Mouse (Mus musculus): ENCODE results near the gene Gpn1. TPM values are rescaled to one million over a fixed set of nuclear protein-coding genes. Genes with fewer than 3 reads are reported as not detected.

Gpn1 gene
- 8.5 and 9.5 TPM in 2 replicates for total RNA-seq (2014; rRNA removed)
- 13.2 and 19.0 TPM in 2 replicates for polyA plus RNA-seq (2012; rRNA removed)

DNA sequence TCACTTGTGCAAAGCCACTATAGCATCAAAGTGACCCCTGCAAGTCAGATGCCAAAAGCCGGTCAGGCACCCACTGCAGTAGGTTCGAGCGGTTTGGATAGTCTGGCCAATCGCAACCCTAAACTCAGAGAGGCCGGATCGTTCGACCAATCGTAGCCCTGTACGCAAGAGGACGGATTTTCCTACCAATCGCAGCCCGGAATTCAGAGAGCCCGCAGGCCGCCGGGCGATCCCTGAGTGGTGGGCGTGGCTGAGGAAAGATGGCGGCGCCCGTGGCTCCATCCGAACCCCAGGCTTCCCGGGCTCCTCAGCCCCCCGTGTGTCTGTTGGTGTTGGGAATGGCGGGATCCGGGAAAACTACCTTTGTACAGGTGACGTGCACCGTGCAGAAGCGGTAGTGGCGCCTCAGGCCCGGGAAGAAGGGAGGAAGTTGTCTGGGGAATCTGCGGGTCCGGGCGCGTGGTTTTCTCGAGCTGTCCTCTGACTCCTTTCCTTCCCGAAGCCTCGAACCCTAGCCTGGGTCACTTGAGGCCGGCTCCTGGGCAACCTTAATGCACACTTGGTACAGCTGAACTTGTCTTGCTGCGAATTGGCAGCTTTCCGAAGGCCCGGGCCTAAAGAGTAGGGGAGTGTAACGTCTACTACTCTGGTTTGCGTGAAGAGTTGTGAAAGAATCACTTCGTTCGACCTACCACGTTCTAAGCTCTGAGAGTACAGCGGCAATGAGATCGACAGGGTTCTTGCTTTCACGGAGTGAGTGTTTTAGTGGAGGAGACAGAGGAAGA is at the start of gene Gpn1:
Gene Gpn1, plus strand, starts transcription at position 229 of the 785 bp plus-strand sequence.
- DNase-seq (ENCODE audit: extremely low read depth, low read depth, low spot score) = peak; percentile 81
- Histone ChIP-seq H3K4me3 (ENCODE audit: insufficient read depth, low read depth, low read length) (peak within 1 kb of the TSS; percentile 72), H3K36me3 (ENCODE audit: control insufficient read depth, insufficient read depth, low read length) (peaks cover 11% of the 10 kb centered on the region; the same call in 1 of the 2 replicates), H3K27ac (replicated peaks; ENCODE audit: insufficient read depth, low read depth, low read length) (no peak within 1 kb of the TSS), H3K9ac (ENCODE audit: low read depth, low read length) (peak within 1 kb of the TSS; percentile 39), H3K27me3 (ENCODE audit: control insufficient read depth, insufficient read depth, low read length) (no peaks in the 10 kb centered on the region), H3K4me1 (ENCODE audit: control insufficient read depth, insufficient read depth, low read length) (peaks cover 4% of the 10 kb centered on the region), H3K79me2 (ENCODE audit: control insufficient read depth, insufficient read depth, low read length) (peaks cover 4% of the 10 kb centered on the region; the same call in 1 of the 2 replicates)
- TF ChIP-seq POLR2A (IDR thresholded peaks at IDR 0.05; ENCODE audit: extremely low read depth, insufficient read depth, low read length) (no peak), CTCF (IDR thresholded peaks at IDR 0.05; ENCODE audit: low read depth, low read length) (no peak)
- WGBS = under 1% methylated on average over 49 of the region's 49 CpGs

DNA sequence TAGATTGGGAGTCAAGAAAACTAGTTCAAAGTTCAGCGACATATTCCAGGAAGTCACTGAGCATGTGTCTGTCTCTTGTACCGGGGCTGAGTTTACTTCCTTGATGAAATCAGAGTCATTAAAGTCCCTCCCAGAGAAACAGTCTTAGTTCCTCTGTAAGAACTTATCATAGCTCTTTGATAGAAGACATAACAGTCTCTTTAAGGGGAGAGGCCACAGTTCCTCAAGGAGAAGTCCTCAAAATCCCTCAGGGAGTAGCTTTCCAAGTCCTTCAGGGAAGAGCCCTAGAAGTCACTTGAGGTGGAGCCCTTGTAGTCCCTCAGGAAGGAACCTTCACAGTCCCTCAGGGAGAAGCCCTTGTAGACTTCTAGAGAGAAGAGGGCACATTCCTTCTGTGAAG is 43.2 kb upstream of the Gpn1 start:
- no peaks in the 10 kb centered on the region for H3K27me3 ChIP-seq (ENCODE audit: control insufficient read depth, insufficient read depth, low read length)
- no peak overlapping the region for H3K27ac ChIP-seq (replicated peaks; ENCODE audit: insufficient read depth, low read depth, low read length)
- no peaks in the 10 kb centered on the region for H3K36me3 ChIP-seq (ENCODE audit: control insufficient read depth, insufficient read depth, low read length)
- WGBS = 72% methylated on average over 2 of the region's 2 CpGs
- peaks cover 4% of the 10 kb centered on the region for H3K4me1 ChIP-seq (ENCODE audit: control insufficient read depth, insufficient read depth, low read length)
- TF ChIP-seq CTCF (IDR thresholded peaks at IDR 0.05; ENCODE audit: low read depth, low read length) (no peak), POLR2A (IDR thresholded peaks at IDR 0.05; ENCODE audit: extremely low read depth, insufficient read depth, low read length) (no peak)
- H3K79me2 ChIP-seq (ENCODE audit: control insufficient read depth, insufficient read depth, low read length) = no peaks in the 10 kb centered on the region; the same call in 1 of the 2 replicates
- no peak overlapping the region for H3K9ac ChIP-seq (ENCODE audit: low read depth, low read length)
- no peak overlapping the region for H3K4me3 ChIP-seq (ENCODE audit: insufficient read depth, low read depth, low read length)
- peak; percentile 30 for DNase-seq (ENCODE audit: extremely low read depth, low read depth, low spot score)

DNA sequence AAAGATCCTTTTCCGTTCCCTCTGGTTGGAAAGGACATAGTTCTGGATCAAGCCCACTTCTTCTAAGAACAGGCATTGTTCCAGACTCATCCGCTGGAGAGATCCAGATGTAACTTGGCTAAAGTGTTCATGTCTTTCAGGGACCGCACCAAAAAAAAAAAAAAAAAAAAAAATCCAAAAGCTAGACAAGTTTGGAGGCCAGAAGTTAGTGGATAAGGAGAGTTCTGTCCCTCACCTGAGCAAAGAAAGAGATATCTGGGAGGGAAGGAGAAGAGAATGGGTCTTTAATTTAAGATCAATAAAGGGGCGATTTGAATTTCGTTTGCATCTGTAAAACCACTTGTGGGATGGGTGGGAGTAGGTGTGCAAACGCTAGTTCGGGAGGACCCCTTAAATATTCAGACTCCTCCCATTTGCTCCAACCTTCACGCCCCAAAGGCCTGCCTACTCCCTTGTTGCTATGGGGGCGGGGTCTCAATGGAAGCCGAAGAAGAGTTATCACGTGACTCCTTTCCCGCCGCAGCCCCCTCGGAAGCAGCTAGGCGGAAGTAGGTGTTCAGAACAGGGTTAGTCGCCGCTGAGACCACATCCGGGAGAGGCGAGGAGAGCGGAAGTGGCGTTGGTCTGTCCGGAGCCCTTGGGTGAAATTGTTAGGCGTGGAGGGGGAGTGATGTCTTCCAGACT is 42.5 kb upstream of the Gpn1 start, which contains the start of gene Zfp512:
Gene Zfp512, plus strand, starts transcription at position 554 of the 684 bp plus-strand sequence.
- H3K27ac ChIP-seq (replicated peaks; ENCODE audit: insufficient read depth, low read depth, low read length) = no peak within 1 kb of the TSS
- WGBS = 7% methylated on average over 23 of the region's 23 CpGs

DNA sequence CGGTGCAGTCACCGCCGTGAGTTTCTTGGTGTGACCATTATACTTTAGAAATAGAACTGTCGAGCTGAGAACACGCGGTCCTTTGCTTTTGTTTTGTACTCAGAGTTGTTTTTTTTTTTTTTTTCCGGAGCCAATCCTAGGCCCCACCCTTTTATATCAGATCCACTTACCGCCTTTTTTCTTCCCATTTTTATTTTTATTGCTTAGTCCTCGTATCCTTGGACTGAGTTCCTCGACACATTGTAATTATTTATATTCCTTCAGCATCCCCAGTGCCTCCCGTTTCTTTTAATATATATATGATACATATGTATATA is 42.0 kb upstream of the Gpn1 start:
- no peak for DNase-seq (ENCODE audit: extremely low read depth, low read depth, low spot score)
- H3K9ac ChIP-seq (ENCODE audit: low read depth, low read length) = peak overlapping the region; percentile 15; the same call in 1 of the 2 replicates
- H3K4me3 ChIP-seq (ENCODE audit: insufficient read depth, low read depth, low read length) = peak overlapping the region; percentile 55
- no peaks in the 10 kb centered on the region for H3K36me3 ChIP-seq (ENCODE audit: control insufficient read depth, insufficient read depth, low read length)
- 2% methylated on average over 11 of the region's 11 CpGs for WGBS
- no peaks in the 10 kb centered on the region for H3K27me3 ChIP-seq (ENCODE audit: control insufficient read depth, insufficient read depth, low read length)
- peaks cover 5% of the 10 kb centered on the region; the same call in 1 of the 2 replicates for H3K79me2 ChIP-seq (ENCODE audit: control insufficient read depth, insufficient read depth, low read length)
- peaks cover 4% of the 10 kb centered on the region for H3K4me1 ChIP-seq (ENCODE audit: control insufficient read depth, insufficient read depth, low read length)
- H3K27ac ChIP-seq (replicated peaks; ENCODE audit: insufficient read depth, low read depth, low read length) = no peak overlapping the region
- TF ChIP-seq CTCF (IDR thresholded peaks at IDR 0.05; ENCODE audit: low read depth, low read length) (no peak), POLR2A (IDR thresholded peaks at IDR 0.05; ENCODE audit: extremely low read depth, insufficient read depth, low read length) (no peak)

More for the DNA sequence above, 42.5 kb upstream of the Gpn1 start, which contains the start of gene Zfp512:
- peaks cover 4% of the 10 kb centered on the region for H3K4me1 ChIP-seq (ENCODE audit: control insufficient read depth, insufficient read depth, low read length)
- DNase-seq (ENCODE audit: extremely low read depth, low read depth, low spot score) = peak; percentile 87
- H3K36me3 ChIP-seq (ENCODE audit: control insufficient read depth, insufficient read depth, low read length) = no peaks in the 10 kb centered on the region
- H3K9ac ChIP-seq (ENCODE audit: low read depth, low read length) = peak within 1 kb of the TSS; percentile 68
- 0 out of 2 replicates have a peak, but pooled peaks have one; percentile 22 for TF ChIP-seq POLR2A (IDR thresholded peaks at IDR 0.05; ENCODE audit: extremely low read depth, insufficient read depth, low read length)
- no peak for TF ChIP-seq CTCF (IDR thresholded peaks at IDR 0.05; ENCODE audit: low read depth, low read length)
- no peaks in the 10 kb centered on the region for H3K27me3 ChIP-seq (ENCODE audit: control insufficient read depth, insufficient read depth, low read length)
- peak within 1 kb of the TSS; percentile 55 for H3K4me3 ChIP-seq (ENCODE audit: insufficient read depth, low read depth, low read length)
- no peaks in the 10 kb centered on the region; the same call in 1 of the 2 replicates for H3K79me2 ChIP-seq (ENCODE audit: control insufficient read depth, insufficient read depth, low read length)

DNA sequence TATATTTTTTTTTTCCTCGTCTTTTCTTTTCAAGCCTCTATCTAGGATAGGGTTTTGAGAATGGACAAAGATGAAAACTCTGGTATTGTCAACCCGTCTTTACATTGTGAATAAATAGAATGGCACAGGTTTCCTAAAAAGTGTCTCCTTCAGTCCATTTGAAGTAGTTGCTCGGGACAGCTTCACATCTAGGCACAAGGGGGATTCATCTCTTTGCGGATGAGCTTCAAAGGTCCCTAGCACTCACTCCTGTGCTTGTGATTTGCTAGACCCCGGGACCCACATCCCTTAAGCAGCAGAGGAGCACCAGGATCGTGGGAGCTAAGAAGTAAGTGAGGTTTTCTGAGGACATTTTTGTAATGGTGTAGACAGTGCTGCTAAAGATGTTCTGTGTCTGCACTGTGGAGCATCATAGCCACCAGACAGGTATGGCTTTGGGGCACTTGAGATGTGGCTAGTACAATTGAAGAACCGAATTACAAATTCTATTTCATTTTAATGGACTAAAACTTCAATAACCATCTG is 41.6 kb upstream of the Gpn1 start:
- no peak for DNase-seq (ENCODE audit: extremely low read depth, low read depth, low spot score)
- Histone ChIP-seq H3K27me3 (ENCODE audit: control insufficient read depth, insufficient read depth, low read length) (no peaks in the 10 kb centered on the region), H3K4me3 (ENCODE audit: insufficient read depth, low read depth, low read length) (peak overlapping the region; percentile 31), H3K79me2 (ENCODE audit: control insufficient read depth, insufficient read depth, low read length) (peaks cover 6% of the 10 kb centered on the region; the same call in 1 of the 2 replicates), H3K27ac (replicated peaks; ENCODE audit: insufficient read depth, low read depth, low read length) (no peak overlapping the region), H3K9ac (ENCODE audit: low read depth, low read length) (peak overlapping the region; percentile 68), H3K4me1 (ENCODE audit: control insufficient read depth, insufficient read depth, low read length) (peaks cover 4% of the 10 kb centered on the region), H3K36me3 (ENCODE audit: control insufficient read depth, insufficient read depth, low read length) (no peaks in the 10 kb centered on the region)
- TF ChIP-seq POLR2A (IDR thresholded peaks at IDR 0.05; ENCODE audit: extremely low read depth, insufficient read depth, low read length) (no peak), CTCF (IDR thresholded peaks at IDR 0.05; ENCODE audit: low read depth, low read length) (no peak)
- WGBS = 14% methylated on average over 7 of the region's 7 CpGs
